Mouse (Mus musculus): Measurements from ENCODE around the gene Adgra1. TPM values are rescaled to one million over a fixed set of nuclear protein-coding genes. Genes with fewer than 3 reads are reported as not detected.

Adgra1 gene
- polyA plus RNA-seq, 1 experiment, result 0.17 TPM

DNA sequence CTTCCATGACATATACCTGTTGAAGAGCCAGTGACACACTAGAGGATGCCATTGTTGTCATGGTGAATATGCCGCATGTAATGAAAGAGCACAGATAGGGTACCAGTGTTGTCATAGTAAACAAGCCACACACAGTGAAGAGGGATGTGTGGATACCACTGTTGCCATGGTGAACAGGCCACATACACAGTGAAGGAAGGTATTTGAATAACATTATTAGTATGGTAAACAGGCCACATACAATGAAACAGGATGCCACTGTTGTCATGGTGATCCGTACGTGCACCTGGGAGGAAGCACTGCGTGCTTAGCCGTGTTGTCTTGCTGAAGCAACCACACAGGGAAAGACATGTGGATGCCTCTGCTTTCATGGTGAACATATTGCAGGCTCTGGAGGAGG is 37.0 kb downstream of the Adgra1 start:
- H3K27ac ChIP-seq (ENCODE audit: insufficient read depth, low read depth, low read length), result no peak overlapping the region
- WGBS, result 85% methylated on average over 5 of the region's 5 CpGs
- H3K4me3 ChIP-seq (ENCODE audit: insufficient read depth, low read depth, low read length), result no peak overlapping the region
- no peak for TF ChIP-seq POLR2A (IDR thresholded peaks at IDR 0.05; ENCODE audit: low read depth, low read length)
- TF ChIP-seq CTCF (conservative IDR thresholded peaks at IDR 0.05; ENCODE audit: insufficient read depth, insufficient read length, low read depth, low read length), result no peak
- no peaks in the 10 kb centered on the region for H3K4me1 ChIP-seq (ENCODE audit: control insufficient read depth, insufficient read depth, low read length)
- DNase-seq, result no peak
- no peaks in the 10 kb centered on the region for H3K27me3 ChIP-seq (replicated peaks; ENCODE audit: control insufficient read depth, insufficient read depth, low read length)
- no peaks in the 10 kb centered on the region for H3K36me3 ChIP-seq (ENCODE audit: control insufficient read depth, insufficient read depth, low read length)

DNA sequence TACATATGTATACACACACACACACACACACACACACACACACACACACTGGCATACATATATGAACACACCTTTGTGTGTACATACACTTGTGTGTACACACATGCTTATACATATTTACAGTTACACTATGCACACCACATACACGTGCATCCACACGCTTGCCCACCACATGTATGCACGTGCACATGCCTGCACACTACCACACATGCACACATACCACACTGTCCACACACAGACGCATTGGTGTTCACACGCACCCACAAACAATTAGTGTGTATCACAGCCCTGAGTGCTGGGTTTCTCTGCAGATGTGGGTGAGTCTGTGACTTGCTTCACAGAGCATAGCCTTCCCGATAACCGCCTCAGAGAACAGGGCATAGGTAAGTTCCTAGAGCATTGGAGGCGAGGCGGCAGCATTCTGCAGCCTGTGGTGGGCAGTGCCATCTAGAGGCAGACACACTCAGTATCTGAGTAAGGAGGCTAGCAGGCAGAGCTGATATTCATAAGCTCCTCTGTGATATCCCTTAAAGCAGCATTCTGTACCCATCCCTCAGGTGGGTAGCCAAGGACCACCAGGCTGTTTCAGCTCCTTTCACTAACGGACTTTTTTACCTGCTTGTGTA is 43.3 kb downstream of the Adgra1 start:
- Histone ChIP-seq H3K27ac (ENCODE audit: insufficient read depth, low read depth, low read length) (no peak overlapping the region), H3K36me3 (ENCODE audit: control insufficient read depth, insufficient read depth, low read length) (no peaks in the 10 kb centered on the region), H3K27me3 (replicated peaks; ENCODE audit: control insufficient read depth, insufficient read depth, low read length) (no peaks in the 10 kb centered on the region), H3K4me3 (ENCODE audit: insufficient read depth, low read depth, low read length) (no peak overlapping the region), H3K4me1 (ENCODE audit: control insufficient read depth, insufficient read depth, low read length) (no peaks in the 10 kb centered on the region)
- 61% methylated on average over 10 of the region's 10 CpGs for WGBS
- TF ChIP-seq POLR2A (IDR thresholded peaks at IDR 0.05; ENCODE audit: low read depth, low read length) (no peak), CTCF (conservative IDR thresholded peaks at IDR 0.05; ENCODE audit: insufficient read depth, insufficient read length, low read depth, low read length) (peak; percentile 66; the same call in 1 of the 2 replicates)
- DNase-seq, result peak; percentile 6

DNA sequence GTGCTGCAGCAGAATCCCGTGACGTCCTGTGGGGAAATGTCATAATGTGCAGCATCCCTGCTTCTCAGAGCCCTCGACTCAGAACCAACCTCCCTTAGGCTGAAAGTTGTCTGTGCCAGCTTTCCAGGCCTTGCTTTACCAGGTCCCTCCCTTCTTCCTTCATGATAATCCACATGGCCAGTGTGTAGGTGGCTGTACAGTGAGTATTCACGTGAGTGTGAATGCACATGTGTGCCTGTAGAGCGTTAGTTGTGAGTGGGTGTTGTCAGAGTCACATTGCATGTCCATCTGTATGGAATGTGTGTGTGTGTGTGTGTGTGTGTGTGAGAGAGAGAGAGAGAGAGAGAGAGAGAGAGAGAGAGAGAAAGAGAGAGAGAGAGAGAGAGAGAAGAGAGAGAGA is 44.1 kb downstream of the Adgra1 start:
- H3K27ac ChIP-seq (ENCODE audit: insufficient read depth, low read depth, low read length), result no peak overlapping the region
- H3K4me3 ChIP-seq (ENCODE audit: insufficient read depth, low read depth, low read length), result no peak overlapping the region
- TF ChIP-seq POLR2A (IDR thresholded peaks at IDR 0.05; ENCODE audit: low read depth, low read length), result no peak
- TF ChIP-seq CTCF (conservative IDR thresholded peaks at IDR 0.05; ENCODE audit: insufficient read depth, insufficient read length, low read depth, low read length), result no peak
- no peak for DNase-seq
- no peaks in the 10 kb centered on the region for H3K27me3 ChIP-seq (replicated peaks; ENCODE audit: control insufficient read depth, insufficient read depth, low read length)
- H3K4me1 ChIP-seq (ENCODE audit: control insufficient read depth, insufficient read depth, low read length), result no peaks in the 10 kb centered on the region
- H3K36me3 ChIP-seq (ENCODE audit: control insufficient read depth, insufficient read depth, low read length), result no peaks in the 10 kb centered on the region
- 83% methylated on average over 5 of the region's 5 CpGs for WGBS

DNA sequence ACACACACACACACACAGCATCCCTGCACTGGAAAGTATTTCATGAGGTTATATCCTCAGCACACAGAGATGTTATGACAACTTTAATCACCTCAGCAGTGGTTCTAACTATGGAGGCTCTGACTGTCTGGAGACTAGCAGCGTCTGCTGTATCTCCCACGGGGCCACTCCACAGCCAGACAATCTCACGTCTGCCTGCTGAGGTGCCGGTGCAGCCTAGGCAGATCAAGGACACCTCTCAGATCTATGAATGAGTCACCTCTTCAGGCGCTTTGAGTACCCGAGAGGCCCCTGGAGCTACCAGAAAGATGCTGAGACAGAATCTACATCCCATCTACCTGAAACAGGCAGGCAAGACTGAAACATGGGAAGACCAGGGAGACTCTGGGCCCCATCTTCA is 44.6 kb downstream of the Adgra1 start:
- no peak overlapping the region for H3K27ac ChIP-seq (ENCODE audit: insufficient read depth, low read depth, low read length)
- no peak for TF ChIP-seq POLR2A (IDR thresholded peaks at IDR 0.05; ENCODE audit: low read depth, low read length)
- no peak for TF ChIP-seq CTCF (conservative IDR thresholded peaks at IDR 0.05; ENCODE audit: insufficient read depth, insufficient read length, low read depth, low read length)
- H3K36me3 ChIP-seq (ENCODE audit: control insufficient read depth, insufficient read depth, low read length), result no peaks in the 10 kb centered on the region
- H3K4me1 ChIP-seq (ENCODE audit: control insufficient read depth, insufficient read depth, low read length), result no peaks in the 10 kb centered on the region
- H3K4me3 ChIP-seq (ENCODE audit: insufficient read depth, low read depth, low read length), result no peak overlapping the region
- DNase-seq, result no peak
- 64% methylated on average over 6 of the region's 6 CpGs for WGBS
- H3K27me3 ChIP-seq (replicated peaks; ENCODE audit: control insufficient read depth, insufficient read depth, low read length), result no peaks in the 10 kb centered on the region

DNA sequence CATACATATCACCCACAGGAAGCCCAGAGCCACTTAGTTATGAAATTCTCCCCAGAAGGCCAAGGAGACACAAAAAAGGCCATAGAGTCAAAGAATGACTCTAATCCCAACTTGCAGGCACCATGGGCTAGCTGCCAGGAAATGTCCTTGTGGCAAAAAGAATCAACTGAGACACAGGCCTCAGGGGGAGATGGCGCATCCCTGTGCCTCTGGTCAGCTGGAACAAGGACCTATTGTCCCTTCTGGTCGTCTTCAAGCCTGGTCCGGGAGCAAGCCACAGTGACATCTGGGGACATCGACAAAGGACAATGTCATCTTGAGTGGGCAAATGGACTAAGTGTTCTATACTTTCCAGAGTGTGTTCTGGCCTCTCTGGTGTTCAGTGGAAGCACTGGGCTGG is 49.6 kb downstream of the Adgra1 start:
- Histone ChIP-seq H3K27ac (ENCODE audit: insufficient read depth, low read depth, low read length) (no peak overlapping the region), H3K27me3 (replicated peaks; ENCODE audit: control insufficient read depth, insufficient read depth, low read length) (no peaks in the 10 kb centered on the region), H3K4me1 (ENCODE audit: control insufficient read depth, insufficient read depth, low read length) (no peaks in the 10 kb centered on the region), H3K4me3 (ENCODE audit: insufficient read depth, low read depth, low read length) (no peak overlapping the region), H3K36me3 (ENCODE audit: control insufficient read depth, insufficient read depth, low read length) (no peaks in the 10 kb centered on the region)
- TF ChIP-seq POLR2A (IDR thresholded peaks at IDR 0.05; ENCODE audit: low read depth, low read length) (no peak), CTCF (conservative IDR thresholded peaks at IDR 0.05; ENCODE audit: insufficient read depth, insufficient read length, low read depth, low read length) (no peak)
- whole genome bisulfite sequencing, result 90% methylated on average over 4 of the region's 4 CpGs
- no peak for DNase-seq

DNA sequence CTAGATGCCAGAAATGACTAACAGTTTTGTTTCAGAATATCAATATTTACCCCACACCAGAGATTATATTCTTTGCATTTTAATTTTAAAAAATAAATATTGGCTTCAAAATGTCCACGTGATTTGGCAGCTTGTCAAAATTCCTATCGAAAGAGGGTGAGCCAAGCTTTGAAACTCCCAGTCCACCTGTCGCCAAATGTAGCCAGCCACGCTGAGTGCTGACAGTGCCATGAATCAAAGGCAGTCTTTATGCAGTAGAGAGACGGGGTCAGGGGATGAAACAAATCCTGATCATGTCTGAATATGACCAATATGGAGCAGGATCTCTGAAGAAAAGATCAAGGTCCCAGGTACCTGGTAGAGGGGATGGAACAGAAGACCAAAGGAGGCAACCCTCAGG is 57.8 kb downstream of the Adgra1 start:
- Histone ChIP-seq H3K27ac (ENCODE audit: insufficient read depth, low read depth, low read length) (no peak overlapping the region), H3K4me3 (ENCODE audit: insufficient read depth, low read depth, low read length) (no peak overlapping the region), H3K27me3 (replicated peaks; ENCODE audit: control insufficient read depth, insufficient read depth, low read length) (no peaks in the 10 kb centered on the region), H3K36me3 (ENCODE audit: control insufficient read depth, insufficient read depth, low read length) (no peaks in the 10 kb centered on the region), H3K4me1 (ENCODE audit: control insufficient read depth, insufficient read depth, low read length) (no peaks in the 10 kb centered on the region)
- 65% methylated on average over 5 of the region's 5 CpGs for WGBS
- TF ChIP-seq POLR2A (IDR thresholded peaks at IDR 0.05; ENCODE audit: low read depth, low read length), result no peak
- TF ChIP-seq CTCF (conservative IDR thresholded peaks at IDR 0.05; ENCODE audit: insufficient read depth, insufficient read length, low read depth, low read length), result no peak
- DNase-seq, result no peak

DNA sequence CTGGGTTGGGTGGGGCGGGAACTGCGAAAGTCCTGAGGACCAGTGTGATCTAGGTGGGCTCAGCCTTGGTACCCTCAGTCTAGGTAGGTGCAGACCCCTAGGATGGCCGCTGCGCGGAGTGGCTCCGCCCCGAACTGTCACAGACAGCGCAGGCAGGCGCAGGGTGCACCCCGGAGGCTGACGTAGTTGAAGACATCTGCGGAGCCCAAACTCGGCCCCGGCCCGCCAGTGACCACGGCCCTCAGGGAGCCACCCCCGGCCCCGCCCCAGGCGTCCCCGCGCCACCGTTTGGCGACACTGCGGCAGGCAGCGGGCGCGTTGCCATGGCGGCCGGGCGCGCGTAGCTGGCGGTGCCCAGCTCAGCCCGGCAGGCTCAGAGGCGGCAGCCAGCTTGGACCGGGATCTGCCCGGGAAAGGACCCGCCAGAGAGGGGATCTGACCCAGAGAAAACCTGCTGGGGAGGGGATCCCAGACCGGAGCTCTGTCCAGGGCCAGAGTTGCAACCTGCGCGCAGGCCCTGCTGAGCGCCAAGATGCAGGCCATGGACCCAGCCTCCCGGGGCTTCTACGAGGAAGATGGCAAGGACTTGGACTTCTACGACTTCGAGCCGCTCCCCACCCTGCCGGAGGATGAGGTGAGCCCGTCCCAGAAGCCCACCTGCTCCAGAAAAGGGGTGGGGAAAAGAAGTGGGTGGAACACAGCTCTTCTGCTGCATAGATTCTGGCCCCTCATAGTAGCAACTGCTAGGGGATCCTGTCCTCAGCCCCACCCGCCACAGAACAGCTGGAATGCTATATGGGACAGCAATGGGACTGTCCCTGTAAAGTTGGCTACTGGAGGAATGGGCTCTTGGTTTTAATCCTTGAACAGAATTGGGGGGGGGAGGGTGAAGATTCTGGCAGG is 60.9 kb downstream of the Adgra1 start, which contains the start of gene Kndc1:
TSS of gene Kndc1 (plus strand) at position 42 of the 903 bp plus-strand sequence.
- Histone ChIP-seq H3K27ac (ENCODE audit: insufficient read depth, low read depth, low read length) (no peak within 1 kb of the TSS), H3K27me3 (replicated peaks; ENCODE audit: control insufficient read depth, insufficient read depth, low read length) (no peaks in the 10 kb centered on the region), H3K4me3 (ENCODE audit: insufficient read depth, low read depth, low read length) (no peak within 1 kb of the TSS), H3K36me3 (ENCODE audit: control insufficient read depth, insufficient read depth, low read length) (no peaks in the 10 kb centered on the region), H3K4me1 (ENCODE audit: control insufficient read depth, insufficient read depth, low read length) (no peaks in the 10 kb centered on the region)
- DNase-seq, result no peak
- no peak for TF ChIP-seq POLR2A (IDR thresholded peaks at IDR 0.05; ENCODE audit: low read depth, low read length)
- TF ChIP-seq CTCF (conservative IDR thresholded peaks at IDR 0.05; ENCODE audit: insufficient read depth, insufficient read length, low read depth, low read length), result no peak
- 1% methylated on average over 50 of the region's 50 CpGs for WGBS
